Mouse (Mus musculus) layer of hippocampus, adult 2 months (tissue): ENCODE results near the gene Mn1. TPM values are rescaled to one million over a fixed set of nuclear protein-coding genes. Genes with fewer than 3 reads are reported as not detected.

Experiments
- DNase-seq, 2 experiments: peaks; one replicate each; pipeline ENCODE4 v3.0.0; 2022; ENCODE audit warnings: low spot score in 2 of 2
- H3K27ac ChIP-seq: fragments of 200-600 bp; 2 replicates; pipeline ENCODE4 v1.8.1; 2022
- H3K4me3 ChIP-seq: fragments of 200-600 bp; 2 replicates; pipeline ENCODE4 v1.8.1; 2022; ENCODE audit warnings: mild to moderate bottlenecking
- CTCF ChIP-seq: fragments of 200-600 bp; conservative IDR thresholded peaks from 2 replicates; pipeline ENCODE4 v1.8.1; 2022; ENCODE audit warnings: antibody characterized with exemption, mild to moderate bottlenecking, moderate library complexity
- total RNA-seq, 2 experiments: library from RNA; stranded (reverse); gene quantifications; 2 replicates each; pipeline ENCODE4 v1.2.3; 2021

Mn1 gene
- total RNA-seq, 2 experiments from 2014 or later = 38.4 to 45.6 TPM

DNA sequence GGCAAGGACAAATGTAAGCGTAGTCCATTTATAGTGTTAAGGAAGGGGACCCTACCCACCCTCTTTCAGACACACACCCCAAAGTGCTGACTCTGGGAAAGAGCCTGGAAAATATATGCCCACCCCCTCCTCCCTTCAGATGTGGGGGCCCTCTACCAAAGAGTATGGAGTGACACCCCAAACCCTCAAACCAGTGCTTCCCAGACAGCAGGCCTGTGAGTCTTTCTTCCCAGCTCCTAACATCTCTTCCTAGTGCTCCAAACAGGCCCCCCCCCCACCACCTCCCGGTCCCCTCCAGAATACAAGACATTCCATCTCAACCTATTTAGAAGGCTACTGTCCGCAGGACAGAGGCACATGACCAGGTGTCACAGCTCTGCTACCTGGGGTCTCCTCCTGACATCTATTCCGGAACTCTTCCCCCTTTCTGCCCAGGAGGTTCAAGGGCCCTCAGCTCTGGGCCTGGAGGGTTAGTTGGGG, 2.4 kb upstream of the Mn1 start:
- TF ChIP-seq CTCF = no peak
- Histone ChIP-seq H3K27ac (no peak overlapping the region), H3K4me3 (no peak overlapping the region)
- DNase-seq = no peak

DNA sequence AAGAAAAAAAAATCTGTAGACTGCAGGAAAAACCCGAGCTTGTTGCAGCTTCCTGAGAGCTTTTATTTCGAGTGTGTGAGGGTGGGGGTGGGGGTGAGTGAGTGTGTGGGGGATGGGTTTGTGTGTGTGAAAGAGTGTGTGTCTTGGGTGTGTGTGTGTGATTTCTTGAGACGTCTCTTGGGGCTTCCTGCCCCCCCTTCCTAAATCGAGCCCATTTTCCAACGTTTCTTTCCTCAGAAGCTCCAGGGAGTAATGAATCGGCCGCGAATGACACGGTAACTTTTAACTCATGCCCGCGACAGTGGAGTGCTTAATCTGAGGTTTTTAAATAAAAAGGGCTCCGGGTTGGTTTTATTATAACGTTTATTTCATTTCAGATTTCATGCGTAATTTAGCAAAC, 1.6 kb upstream of the Mn1 start:
- H3K4me3 ChIP-seq = peak overlapping the region; percentile 73; the same call in 1 of the 2 replicates
- no peak for TF ChIP-seq CTCF
- H3K27ac ChIP-seq = no peak overlapping the region
- no peak for DNase-seq

DNA sequence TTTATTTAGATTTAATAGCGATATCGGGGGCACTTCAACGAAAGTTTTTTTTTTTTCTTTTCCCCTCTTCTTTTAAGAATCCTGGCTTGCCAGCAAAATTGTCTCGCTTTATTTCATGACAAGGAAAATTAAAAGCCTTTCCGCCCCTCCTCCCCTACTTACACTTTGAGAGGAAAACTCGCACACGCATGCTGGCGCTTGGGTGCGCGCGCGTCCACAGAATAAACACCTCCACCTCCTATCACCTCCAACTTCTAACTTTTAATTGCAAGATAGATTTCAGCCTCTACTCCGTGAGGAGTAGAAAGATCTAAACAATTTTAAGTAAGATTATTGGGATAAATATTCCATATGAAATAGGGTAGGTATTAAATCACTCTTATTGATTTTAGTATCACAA, 1.1 kb upstream of the Mn1 start:
- Histone ChIP-seq H3K4me3 (peak overlapping the region; percentile 73), H3K27ac (no peak overlapping the region)
- DNase-seq = no peak
- TF ChIP-seq CTCF = peak; percentile 48

DNA sequence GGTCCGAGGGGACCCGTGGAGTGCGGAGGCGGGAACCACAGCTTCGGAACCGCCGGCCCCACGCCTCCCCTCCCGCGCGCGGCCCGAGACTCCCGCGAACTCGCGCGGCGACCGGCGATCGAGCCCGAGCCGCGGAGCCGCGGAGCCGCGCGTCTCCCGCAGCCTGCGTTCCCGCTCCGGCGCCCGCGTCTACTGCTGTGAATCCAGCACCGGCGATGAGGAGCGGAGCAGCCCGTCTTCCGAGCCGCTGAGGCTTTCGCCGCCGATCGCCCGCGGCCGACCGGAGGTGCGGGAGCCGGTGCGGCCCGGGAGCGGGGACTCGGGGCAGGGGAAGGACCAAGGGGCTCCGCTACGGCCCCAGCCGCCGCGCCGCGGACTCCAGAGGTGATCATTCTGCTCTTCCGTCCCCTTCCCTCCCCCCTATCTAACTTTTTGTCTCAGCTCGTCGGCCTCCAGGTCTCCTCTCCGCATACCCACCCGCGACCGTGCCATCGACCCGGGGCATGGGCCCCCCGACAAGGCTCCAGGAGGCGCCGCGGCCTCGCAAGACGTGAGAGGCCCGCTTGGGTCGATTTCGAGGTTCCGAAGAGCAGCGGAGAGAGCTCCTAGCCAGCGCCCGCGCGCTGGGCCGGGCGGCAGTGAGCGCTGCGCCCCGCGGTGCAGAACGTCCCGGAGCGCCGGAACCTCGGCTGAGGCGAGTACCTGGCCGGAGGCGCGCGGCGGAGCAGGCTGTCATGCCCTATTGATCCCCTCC, 393 bp downstream of the Mn1 start:
- H3K4me3 ChIP-seq = peak overlapping the region; percentile 73
- TF ChIP-seq CTCF = no peak
- H3K27ac ChIP-seq = peak overlapping the region; percentile 88
- no peak for DNase-seq

DNA sequence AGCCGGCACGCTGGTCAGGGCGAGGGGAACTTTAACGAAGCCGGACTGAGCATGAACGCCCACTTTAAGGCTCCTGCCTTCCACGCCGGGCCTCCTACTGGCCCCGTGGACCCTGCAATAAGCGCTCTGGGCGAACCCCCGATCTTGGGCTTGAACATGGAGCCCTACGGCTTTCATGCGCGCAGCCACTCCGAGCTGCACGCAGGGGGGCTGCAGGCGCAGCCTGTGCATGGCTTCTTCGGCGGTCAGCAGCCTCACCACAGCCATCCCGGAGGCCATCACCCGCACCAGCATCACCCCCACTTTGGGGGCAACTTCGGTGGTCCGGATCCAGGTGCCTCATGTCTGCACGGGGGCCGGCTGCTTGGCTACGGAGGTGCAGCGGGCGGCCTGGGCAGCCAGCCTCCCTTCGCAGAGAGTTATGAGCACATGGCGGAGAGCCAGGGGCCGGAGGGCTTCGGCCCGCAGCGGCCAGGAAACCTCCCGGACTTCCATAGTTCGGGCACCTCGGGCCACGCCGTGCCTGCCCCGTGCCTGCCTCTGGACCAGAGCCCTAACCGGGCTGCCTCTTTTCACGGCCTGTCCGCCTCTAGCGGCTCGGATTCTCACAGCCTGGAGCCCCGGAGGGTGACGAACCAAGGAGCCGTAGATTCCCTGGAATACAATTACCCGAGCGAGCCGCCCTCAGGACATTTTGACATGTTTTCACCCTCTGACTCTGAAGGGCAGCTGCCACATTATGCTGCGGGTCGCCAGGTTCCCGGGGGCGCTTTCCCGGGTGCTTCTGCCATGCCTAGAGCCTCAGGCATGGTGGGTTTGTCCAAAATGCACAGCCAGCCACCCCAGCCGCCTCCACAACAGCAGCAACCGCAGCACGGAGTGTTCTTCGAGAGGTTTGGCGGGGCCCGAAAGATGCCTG, 1.3 kb downstream of the Mn1 start:
- TF ChIP-seq CTCF = no peak
- no peak for DNase-seq
- peak overlapping the region; percentile 73 for H3K4me3 ChIP-seq
- peak overlapping the region; percentile 88 for H3K27ac ChIP-seq

DNA sequence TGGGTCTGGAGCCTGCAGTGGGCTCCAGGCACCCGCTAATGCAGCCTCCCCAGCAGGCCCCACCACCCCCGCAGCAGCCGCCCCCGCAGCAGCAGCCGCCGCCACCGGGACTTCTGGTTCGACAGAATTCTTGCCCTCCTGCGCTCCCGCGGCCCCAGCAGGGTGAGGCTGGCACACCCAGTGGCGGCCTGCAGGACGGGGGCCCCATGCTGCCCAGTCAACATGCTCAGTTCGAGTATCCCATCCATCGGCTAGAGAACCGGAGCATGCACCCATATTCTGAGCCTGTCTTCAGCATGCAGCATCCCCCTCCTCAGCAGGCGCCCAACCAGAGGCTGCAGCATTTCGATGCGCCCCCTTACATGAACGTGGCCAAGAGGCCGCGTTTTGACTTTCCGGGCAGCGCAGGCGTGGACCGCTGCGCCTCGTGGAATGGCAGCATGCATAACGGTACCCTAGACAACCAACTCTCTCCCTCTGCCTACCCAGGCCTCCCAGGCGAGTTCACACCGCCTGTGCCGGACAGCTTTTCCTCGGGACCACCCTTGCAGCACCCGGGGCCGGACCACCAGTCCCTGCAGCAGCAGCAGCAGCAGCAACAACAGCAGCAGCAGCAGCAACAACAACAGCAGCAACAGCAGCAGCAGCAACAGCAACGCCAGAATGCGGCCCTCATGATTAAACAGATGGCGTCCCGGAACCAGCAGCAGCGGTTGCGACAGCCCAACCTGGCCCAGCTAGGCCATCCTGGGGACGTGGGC, 2.1 kb downstream of the Mn1 start:
- H3K4me3 ChIP-seq = peak overlapping the region; percentile 73
- peak overlapping the region; percentile 88 for H3K27ac ChIP-seq
- no peak for TF ChIP-seq CTCF
- DNase-seq = peak in 1 of 2 experiments; percentile 31

DNA sequence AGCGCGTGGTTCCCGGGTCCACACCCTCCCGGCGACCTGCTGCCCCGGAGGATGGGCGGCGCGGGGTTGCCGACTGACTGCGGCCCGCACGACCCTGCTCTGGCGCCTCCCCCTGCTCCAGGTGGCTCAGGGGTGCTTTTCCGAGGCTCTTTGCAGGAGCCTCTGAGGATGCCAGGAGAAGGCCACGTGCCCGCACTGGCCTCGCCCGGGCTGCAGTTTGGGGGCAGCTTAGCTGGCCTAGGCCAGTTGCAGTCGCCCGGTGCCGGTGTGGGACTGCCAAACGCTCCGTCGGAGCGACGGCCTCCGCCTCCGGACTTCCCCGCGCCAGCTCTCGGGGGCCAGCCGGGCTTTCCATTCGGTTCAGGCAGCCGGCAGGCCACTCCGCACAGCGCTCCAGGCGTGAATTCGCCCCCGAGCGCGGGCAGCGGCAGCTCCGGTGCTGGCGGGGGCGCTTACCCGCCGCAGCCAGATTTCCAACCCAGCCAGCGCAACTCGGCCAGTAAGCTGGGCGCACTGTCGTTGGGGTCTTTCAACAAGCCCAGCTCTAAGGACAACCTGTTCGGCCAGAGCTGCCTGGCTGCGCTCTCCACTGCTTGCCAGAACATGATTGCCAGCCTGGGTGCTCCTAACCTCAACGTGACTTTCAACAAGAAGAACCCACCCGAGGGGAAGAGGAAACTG, 3.0 kb downstream of the Mn1 start:
- Histone ChIP-seq H3K4me3 (peak overlapping the region; percentile 73), H3K27ac (peak overlapping the region; percentile 88)
- TF ChIP-seq CTCF = no peak
- DNase-seq = no peak

DNA sequence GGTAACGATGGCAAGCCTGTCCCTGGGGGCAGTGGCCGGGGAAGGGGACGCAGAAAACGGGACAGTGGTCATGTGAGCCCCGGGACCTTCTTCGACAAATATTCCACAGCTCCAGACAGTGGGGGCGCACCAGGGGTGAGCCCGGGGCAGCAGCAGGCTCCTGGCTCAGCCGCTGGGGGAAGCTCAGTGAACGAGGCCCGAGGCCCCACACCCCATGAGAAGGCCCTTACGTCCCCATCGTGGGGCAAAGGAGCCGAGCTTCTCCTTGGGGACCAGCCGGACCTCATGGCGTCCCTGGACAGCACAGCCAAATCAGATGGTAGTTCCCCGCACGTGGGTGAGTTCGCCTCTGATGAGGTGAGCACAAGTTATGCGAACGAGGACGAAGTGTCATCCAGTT, 3.7 kb downstream of the Mn1 start:
- TF ChIP-seq CTCF = no peak
- peak overlapping the region; percentile 88 for H3K27ac ChIP-seq
- peak overlapping the region; percentile 73 for H3K4me3 ChIP-seq
- no peak for DNase-seq

DNA sequence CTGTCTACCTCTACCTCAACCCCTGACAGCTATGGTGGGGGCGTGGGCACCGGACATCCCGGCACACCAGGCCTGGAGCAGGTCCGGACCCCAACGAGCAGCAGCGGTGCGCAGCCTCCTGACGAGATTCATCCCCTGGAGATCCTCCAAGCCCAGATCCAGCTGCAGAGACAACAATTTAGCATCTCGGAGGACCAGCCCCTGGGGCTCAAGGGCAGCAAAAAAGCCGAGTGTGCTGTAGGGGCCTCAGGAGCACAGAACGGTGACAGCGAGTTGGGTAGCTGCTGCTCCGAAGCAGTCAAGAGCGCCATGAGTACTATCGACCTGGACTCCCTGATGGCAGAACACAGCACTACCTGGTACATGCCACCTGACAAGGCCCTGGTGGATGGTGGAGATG, 4.3 kb downstream of the Mn1 start:
- DNase-seq = no peak
- Histone ChIP-seq H3K27ac (peak overlapping the region; percentile 88), H3K4me3 (peak overlapping the region; percentile 73)
- TF ChIP-seq CTCF = no peak

DNA sequence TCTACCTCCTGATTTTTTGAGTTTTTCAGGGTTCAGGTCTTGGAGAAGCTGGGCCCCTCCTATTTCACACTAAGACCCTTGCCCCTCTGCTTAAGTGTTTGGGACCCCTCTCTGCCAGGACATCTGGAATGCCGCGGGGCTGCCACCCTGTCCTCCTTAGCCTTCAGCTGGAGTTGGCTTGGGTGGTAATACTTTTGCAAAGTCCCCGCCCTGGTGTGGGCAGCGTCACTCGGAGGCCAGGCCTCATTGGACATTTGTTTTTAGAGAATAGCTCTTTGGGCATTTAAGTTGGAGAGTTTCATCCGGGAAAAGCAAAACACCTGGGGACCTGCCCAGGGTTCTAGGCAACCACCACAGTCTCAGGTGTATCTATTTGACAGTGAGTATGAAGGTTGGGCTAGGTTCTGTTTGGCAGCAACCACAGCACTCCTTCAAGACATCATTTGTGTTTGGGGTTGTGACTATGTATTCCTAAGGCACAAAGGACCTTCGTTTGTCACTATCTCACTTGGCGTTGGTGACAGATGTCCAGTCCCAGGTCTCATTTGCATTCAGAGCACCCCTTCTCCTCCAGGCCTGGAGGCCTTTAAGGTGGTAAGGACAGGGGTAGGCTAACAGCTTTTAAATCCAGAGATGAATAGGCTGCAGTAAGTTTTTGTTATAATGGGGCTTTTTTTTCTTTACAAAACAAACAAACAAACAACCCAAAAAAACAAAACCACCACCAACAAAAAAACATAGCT, 5.1 kb downstream of the Mn1 start:
- TF ChIP-seq CTCF = no peak
- Histone ChIP-seq H3K27ac (peak overlapping the region; percentile 88), H3K4me3 (peak overlapping the region; percentile 73)
- no peak for DNase-seq

DNA sequence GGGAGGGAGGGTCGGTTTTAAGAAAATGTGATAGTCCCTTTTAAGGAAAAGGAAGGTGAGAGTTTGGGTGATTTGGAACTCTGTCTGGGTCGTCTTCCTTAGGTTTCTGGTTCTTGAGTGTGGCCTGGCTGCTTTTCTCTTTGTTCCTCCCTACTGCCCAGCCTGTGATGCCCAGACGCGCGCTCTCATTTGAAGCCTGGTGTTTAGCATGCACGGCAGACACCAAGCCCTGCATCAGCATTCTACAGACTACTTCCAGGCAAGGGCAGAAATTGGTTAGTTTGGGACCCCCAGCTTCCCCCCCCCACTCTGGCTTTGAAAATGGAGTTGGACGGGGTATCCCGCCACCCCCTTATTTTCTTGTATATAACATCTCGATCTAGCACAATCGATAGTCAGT, 5.8 kb downstream of the Mn1 start:
- TF ChIP-seq CTCF = no peak
- peak overlapping the region; percentile 73 for H3K4me3 ChIP-seq
- DNase-seq = no peak
- H3K27ac ChIP-seq = no peak overlapping the region; the same call in 1 of the 2 replicates
